Mouse (Mus musculus) bone marrow, adult 2 months (tissue): Measurements from ENCODE around the gene Atxn7l1.

ENCODE experiments used
- CTCF ChIP-seq: fragments of 200-500 bp; IDR thresholded peaks from 2 replicates; pipeline ENCODE4 v1.5.1; 2011; ENCODE audit warnings: low read length, control low read depth; ENCODE audit not compliant: control insufficient read depth, insufficient read depth
- POLR2A ChIP-seq: fragments of 200-500 bp; IDR thresholded peaks from 2 replicates; pipeline ENCODE4 v1.6.1; 2011; ENCODE audit warnings: low read depth, mild to moderate bottlenecking, control low read depth, low read length, borderline replicate concordance; ENCODE audit not compliant: control insufficient read depth

DNA sequence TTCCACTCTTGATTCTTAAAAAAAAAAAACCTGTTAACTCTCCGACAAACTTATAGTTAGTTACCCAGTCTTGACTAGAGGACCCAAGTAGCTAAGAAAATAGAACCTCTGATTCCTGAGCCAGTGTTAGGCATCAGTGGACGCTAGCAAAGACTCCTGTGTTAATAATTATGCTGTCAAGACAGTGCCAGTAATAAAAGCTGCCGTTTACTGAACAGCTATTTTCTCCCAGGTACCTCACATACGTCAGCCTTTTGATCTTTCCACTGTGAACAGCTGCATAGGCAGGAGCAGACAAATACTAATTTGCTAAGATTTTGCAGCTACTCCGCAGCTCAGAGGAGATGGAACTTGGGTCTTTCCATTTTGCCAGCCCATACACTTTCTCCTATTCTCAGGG, 20.1 kb downstream of the Atxn7l1 start:
- TF ChIP-seq CTCF (no peak), POLR2A (no peak)
